Mouse (Mus musculus) ES-E14 (cell line): ENCODE results near the gene Gm8978.
"Not testable (repeated sequence)": the region's sequence is repeated elsewhere in the genome, so short reads cannot be mapped to it uniquely, and the experiment has no call there.

ENCODE experiments used
- CHD2 ChIP-seq: IDR thresholded peaks from 2 replicates; pipeline ENCODE4 v1.6.1; 2014; ENCODE audit warnings: mild to moderate bottlenecking, low read depth, low read length, inconsistent platforms
- HCFC1 ChIP-seq: IDR thresholded peaks from 2 replicates; pipeline ENCODE4 v1.6.1; 2012; ENCODE audit warnings: low read length, inconsistent platforms, borderline replicate concordance; ENCODE audit not compliant: insufficient read depth
- MAFK ChIP-seq: IDR thresholded peaks from 2 replicates; pipeline ENCODE4 v1.6.1; 2014; ENCODE audit warnings: mild to moderate bottlenecking, low read depth, low read length, inconsistent platforms; ENCODE audit not compliant: insufficient read depth
- ZC3H11A ChIP-seq: IDR thresholded peaks from 2 replicates; pipeline ENCODE4 v1.6.1; 2012; ENCODE audit warnings: low read depth, mild to moderate bottlenecking, inconsistent platforms, low read length, borderline replicate concordance
- ZNF384 ChIP-seq: IDR thresholded peaks from 2 replicates; pipeline ENCODE4 v1.6.1; 2012; ENCODE audit warnings: low read depth, low read length, inconsistent platforms

DNA sequence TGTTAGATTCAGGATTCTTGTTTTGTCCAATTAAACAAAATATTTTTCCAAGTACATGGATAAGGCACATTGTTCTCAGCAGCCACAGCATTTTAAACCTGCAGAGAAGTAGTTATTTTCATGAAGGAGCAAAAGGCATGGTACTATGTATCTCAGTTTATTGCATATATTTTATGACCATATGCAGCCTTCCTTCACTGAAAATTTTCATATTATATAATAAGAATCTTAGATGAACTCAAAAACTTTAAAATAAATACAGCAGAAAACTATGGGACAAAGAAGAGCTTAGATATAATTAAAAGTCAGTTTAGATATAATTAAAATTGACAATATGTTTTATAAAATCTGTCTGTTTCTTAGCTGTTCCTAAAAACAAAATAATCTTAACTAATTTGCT lies at the start of gene Gm8978:
- TF ChIP-seq MAFK, ZNF384, CHD2, ZC3H11A, HCFC1: not testable (repeated sequence)
